Mouse (Mus musculus) right cerebral cortex, adult 2 months (tissue): ENCODE results near the gene Cadm1.

Experiments
- DNase-seq, 2 experiments: peaks; one replicate each; pipeline ENCODE4 v3.0.0; 2021 to 2022; ENCODE audit warnings: low spot score in 2 of 2

The Cadm1 gene

GRCm38 (mm10) chr9:47671617-47672016 is 141.6 kb downstream of the Cadm1 start:
- no peak for DNase-seq

GRCm38 (mm10) chr9:47674766-47675713 is 145.1 kb downstream of the Cadm1 start:
- DNase-seq: no peak

DNA sequence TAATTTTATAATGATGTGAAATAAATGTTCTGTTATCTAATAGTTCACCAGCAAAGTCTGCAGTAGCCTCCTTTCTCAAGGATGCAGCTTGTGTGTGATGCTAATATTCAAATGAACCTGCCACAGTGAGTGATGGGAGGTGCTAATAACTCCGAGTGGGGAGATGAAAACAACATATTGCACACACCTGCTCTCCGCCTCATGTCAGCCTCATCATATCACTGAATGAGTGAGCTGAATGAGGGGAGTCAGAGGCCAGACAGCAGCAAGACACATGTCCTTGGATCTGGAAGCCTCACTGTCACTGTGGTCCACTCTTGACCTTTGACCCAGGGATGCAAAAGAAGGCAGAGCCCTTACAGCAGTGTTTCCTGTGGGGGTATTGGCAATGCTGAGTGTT is 156.9 kb downstream of the Cadm1 start:
- no peak for DNase-seq

DNA sequence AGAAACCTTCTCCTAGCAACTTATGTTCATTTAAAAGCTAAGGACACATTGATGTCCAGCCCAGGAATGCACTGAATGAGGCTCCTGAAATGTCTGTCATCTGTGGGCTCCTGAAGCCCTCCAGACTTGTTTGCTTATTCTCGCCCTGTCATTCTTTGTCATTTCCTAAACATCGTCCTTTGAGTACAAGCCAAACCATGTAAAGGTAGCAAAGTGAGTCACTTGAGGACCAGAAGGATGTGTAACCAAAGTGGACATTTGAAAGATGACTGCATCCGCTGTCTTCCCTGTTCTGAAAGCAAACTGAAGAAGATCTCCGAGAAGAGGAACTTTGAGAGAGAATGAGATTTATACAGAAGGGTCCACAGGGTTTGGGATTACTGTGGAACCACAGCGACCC is 157.6 kb downstream of the Cadm1 start:
- DNase-seq: no peak

DNA sequence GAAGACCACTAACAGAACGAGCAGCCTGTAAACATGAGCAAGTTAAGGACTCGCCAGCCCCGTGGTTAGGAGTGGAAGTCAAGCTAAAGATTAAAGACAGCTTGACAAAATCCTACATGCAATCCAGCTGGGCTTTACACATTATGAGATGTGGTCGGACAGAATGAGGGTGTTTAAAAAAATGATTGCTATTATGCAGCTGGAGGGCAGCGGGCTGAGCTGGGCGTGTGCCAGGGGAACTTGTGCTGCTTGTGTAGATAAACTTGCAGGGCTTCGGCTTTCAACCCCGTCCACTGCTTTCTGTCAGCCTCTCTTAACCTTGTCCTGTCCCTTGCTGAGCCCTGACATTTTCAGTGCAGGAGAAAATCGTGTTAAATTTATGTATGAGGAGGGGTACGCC is 158.3 kb downstream of the Cadm1 start:
- DNase-seq: no peak

- no peak for DNase-seq
Measured at GRCm38 (mm10) chr9:47692911-47693310, 162.9 kb downstream of the Cadm1 start.

DNA sequence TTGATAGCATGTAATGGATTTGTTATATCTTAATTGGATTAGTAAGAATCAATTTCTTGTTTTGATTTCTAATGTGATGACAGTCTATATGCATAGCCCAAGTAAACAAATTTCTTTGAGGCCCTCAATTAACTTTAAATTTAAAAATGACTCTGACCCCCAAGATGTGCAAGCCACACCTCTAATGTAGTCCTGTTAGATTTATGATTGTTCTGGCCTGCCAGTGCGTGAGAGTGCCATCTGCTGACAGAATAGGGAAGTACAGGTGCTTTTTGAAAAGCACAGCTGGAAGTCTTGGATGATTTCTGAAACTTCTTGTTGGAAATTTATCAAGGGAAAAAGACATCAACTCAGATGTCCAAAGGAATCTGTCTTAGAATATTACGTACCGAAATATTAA is 169.1 kb downstream of the Cadm1 start:
- peak; percentile 77 to 82 for DNase-seq

GRCm38 (mm10) chr9:47700021-47700420 is 170.0 kb downstream of the Cadm1 start:
- DNase-seq: no peak

- DNase-seq: no peak
Measured at GRCm38 (mm10) chr9:47703026-47703876, 173.3 kb downstream of the Cadm1 start.

DNA sequence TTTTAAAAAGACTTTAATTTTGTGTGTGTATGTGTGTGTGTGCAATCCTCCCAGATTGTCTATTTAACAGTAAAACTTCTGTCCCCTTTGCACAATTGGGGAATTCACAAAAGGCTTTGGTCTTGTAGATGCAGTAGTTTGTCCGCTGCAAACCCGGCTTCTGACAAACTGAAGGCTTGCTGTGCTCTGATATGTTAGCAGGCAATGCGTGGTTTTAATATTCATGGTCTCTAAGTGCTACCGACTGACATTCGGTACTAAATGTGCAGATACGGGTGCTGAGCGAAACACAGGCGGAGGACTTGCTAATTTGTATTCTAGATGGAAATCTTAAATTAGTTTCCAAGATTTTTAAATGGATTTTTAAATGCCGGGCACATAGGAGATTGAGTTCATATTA is 176.4 kb downstream of the Cadm1 start:
- no peak for DNase-seq

GRCm38 (mm10) chr9:47707326-47707725 is 177.4 kb downstream of the Cadm1 start:
- DNase-seq: no peak

GRCm38 (mm10) chr9:47708299-47708698 is 178.3 kb downstream of the Cadm1 start:
- peak; percentile 81 to 90 for DNase-seq

- no peak for DNase-seq
Measured at GRCm38 (mm10) chr9:47710946-47711345, 181.0 kb downstream of the Cadm1 start.

GRCm38 (mm10) chr9:47714541-47714940 is 184.6 kb downstream of the Cadm1 start:
- no peak for DNase-seq

DNA sequence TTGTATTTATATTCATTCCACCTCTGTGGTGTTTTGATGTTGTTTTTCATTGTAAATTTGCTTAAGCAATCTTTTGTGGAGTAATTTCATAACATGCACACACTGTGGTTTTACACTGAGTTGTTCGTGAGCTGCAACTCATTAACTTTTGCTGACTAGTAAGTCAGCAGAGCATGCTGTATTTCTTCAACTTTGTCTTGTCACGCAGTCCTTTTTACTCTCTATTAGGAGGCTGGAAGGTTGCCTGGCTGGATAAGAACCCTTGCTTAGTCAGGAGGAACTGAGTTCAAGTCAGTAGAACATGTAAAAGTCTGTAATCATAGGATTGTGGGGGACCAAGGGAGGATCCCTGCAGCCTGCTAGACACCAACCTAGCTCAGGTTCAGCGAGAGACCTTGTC is 185.4 kb downstream of the Cadm1 start:
- no peak for DNase-seq

DNA sequence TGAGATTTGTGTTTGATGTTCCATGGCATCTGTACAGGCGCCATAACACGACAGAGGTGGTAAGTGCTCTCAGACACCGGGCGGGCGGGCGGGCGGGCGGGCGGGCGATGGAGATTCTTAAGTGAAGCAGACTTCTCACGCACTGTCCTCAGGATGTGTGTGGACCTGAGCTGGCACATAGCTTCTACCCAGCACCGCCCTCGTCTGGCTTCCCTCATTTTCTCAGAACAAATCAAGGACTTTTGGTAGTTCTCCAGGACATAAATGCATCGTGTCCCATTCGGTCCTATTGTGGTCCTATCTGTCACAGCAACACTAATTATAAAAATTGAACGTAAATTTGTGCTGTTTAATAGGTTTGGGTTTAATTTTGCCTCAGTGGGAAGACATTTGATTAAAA is 186.9 kb downstream of the Cadm1 start:
- no peak for DNase-seq

DNA sequence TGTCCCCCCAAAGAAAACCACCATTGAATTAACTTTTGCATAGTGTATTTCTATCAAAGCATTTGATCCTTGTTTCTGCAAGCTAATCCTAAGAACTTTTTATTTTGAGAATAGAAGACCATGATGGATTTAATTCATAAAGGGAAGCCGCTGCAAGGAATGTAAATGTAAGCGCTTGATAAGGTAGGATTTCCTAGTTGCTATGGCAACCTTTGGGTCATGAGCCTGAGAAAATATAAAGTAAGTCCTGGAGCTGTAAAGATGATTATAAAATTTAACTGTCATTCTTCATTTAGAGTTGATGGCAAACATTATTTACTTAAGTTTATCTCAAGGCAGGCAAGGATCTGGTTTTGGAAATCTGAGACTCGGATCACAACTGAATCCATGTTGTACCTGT is 197.6 kb downstream of the Cadm1 start:
- no peak for DNase-seq

DNA sequence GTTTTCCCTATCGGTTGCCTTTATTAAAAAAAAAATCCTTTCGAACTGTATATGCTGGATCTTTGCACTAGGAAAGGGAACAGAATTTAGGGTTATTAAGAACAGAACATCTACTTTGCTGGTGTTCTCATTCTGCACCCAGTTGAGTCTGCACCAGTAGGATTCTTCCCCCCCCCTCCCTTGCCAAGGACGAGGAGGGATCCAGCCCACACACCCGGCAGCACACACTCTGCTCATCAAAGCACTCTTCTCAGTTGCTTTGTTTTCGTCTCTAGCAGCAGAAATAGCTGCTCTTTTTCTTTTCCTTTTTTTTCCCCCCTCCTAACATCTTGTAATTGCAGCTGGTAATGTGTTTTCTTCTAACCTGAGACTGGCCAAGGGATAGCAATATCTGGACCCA is 198.9 kb downstream of the Cadm1 start:
- peak in 1 of 2 experiments; percentile 61 for DNase-seq

GRCm38 (mm10) chr9:47730247-47730646 is 200.3 kb downstream of the Cadm1 start:
- DNase-seq: no peak

DNA sequence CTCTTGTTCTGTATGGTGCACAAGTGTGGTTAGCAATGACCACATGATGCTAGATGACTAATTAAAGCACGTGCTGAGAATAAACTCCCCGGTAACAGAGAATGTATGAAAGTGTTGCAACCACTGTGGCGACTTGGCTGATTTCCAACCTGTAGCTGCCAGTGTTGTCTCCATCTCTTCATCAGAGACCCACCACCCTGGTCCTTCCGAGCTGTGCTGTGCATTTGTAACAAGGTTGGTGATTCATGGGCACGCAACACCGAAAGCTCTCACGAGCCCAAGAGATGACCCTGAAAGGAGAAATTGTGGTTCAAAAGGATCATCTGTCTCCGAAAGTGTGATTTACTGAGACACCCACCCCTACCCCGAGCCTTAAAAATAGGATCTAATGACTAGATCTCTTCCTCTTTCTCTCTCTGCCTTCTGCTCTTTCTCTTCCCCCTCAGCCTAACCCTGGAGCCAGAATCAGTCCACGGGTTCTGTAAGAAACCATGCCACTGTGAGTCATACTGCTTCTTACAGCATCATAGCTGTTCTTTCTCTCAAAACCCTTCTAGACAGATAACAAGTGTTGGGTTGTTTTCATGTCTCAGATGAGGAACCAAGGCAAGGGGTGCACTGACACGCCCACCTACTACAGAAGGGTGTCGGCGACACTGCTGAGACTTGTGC is 203.9 kb downstream of the Cadm1 start:
- DNase-seq: peak in 1 of 2 experiments; percentile 54

DNA sequence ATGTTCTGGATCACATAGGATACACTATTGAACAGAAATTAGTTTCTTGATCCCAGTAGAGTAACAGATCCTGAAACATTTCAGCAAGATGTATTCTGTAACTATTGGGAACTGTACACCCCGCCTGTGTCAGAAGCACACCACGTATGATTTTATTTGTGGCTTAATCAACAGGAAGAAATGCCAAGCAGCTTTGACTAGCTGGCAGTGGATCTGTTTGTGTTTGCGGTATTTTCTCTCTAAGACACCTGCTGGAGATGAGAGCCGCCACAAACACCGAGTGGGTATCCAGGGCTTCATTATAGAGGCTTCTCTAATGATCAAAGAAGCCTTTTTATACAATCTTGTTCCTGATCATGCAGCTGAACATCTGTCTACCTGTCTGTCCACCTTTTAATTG is 204.9 kb downstream of the Cadm1 start:
- DNase-seq: no peak

DNA sequence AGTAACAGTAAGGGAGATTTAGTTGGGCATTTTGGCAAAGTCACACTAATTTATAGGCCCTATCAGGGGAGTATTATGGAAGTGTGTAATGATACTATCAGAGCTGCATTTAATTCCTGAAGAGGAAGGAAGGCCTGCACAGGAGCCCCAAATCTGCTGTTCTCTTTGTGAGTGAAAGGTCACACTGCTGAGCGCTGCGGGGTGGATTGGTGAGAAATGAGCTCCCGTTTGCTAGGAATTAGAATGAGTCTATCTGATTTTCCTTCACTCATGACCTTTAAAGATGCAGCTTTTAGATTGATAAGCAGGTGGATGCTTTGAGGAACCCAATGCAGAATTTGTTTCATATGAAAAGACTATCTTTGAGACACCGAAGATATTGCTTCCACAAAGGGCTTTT is 208.8 kb downstream of the Cadm1 start:
- no peak for DNase-seq
